Mouse (Mus musculus): Measurements from ENCODE around the gene Sv2b.
"Not testable (repeated sequence)": the region's sequence is repeated elsewhere in the genome, so short reads cannot be mapped to it uniquely, and the experiment has no call there.

Gene Sv2b

DNA sequence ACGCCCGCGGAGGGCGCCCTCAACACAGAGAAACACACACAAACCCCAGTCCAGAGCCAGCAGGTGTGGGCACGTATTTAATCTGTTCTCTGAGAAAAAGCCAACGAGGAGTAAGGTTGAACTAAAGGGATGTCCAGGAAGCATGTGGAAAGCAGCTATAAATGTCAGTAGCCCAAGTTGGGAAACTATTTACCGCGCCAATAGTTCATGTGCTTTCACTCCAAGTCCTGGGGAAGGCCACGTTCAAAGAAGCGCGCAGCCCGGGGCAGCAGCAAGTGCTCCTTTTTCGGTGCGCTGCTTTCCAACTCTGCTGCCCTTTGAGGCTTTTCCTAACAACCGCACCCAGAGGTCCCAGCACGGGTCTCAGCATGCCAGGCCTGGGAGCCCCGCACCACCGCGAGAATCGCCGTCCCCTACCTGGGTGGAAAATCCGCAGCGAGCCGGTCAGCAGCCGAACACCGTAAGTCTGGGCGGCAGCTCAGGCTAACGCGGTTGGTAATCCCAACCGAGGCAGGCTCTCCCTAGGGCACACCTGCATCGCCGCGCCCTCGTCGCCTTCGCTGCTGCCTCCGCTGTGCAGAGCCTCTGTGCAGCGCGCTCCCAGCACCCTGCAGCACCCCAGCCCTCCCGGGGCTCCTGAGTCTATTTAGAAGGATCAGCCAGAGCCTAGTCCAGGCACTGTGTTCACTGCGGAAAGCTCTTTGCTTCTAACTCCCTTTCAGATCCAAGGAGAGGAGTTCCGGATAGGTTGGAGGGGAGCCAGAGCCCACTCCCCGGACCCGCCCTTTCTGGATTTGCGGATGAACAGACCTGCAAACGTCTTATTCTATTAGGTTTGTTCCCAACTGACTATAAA is at the start of gene Sv2b:
Gene Sv2b, minus strand, starts transcription at position 806 of the 856 bp plus-strand sequence.
- no peak for DNase-seq

DNA sequence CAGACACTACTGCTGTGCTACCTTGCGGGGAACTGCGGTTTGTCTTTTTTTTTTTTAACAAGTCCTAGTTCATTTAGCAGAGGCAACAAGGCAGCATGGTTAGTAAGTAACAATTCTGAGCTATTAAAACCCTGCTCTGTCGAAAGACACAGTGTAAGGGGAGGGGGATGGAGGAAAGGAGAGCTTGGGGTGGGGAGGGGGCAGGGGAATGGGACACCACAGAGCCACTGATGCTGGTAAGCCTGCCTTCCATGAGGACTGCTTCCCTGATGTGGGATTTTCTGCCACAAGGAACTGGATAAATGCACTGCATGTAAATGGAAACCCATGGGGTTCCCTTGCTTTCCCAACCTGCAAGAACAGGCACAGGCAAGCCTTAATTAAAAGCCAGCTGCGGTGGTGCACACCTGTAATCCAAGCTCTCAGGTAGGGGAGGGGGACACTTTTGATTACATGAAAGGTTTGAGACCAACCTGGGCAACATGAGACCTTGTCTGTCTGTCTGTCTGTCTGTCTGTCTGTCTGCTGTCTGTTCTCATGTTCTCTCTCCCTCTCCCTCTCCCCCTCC is 49.3 kb upstream of the Sv2b start:
- no peak for DNase-seq

DNA sequence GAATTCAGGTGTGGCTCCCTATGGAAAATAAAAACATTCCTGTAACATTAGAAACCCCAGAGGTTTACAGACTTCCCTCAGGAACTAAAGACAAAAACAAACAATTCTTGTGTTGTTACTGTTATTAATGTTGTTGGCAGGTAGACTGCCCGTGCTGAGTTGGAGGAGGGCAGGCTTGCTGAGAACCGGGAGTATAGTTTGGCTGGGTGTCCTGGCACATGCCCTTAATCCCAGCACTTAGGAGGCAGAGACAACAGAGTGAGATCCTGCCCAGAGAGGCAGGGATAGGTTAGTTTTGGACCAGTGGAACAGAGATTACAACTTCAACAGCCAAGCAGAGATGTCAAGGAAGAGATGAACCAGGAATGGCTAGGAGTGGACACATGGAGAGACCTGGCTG is 46.5 kb upstream of the Sv2b start:
- no peak for DNase-seq

DNA sequence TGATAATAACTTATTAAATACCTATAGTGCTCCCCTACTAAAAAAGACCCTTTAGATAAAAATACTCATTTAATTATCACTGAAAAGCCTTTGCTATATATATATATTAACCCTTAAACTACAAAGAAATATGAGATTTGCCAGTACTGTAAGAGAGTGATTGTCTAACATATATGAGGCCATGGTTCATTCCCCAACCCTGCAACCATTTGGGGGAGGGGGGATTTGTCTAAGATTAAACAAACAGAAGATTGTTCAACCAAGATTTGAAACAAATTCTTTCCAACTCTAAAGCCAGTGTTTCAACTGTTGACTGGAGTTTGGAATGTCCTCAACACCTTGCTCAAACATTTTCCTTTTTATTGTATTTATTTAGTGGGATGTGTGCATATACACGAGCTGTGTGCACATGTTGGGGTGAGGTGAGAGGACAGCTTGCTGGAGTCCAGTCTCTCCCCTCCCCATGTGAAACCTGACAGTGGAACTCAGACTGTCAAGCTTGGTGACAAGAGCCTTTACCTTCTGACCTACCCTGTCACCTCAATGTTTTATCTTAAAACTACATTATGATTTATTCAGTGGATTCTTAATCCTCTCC is 43.8 kb upstream of the Sv2b start:
- DNase-seq = no peak

DNA sequence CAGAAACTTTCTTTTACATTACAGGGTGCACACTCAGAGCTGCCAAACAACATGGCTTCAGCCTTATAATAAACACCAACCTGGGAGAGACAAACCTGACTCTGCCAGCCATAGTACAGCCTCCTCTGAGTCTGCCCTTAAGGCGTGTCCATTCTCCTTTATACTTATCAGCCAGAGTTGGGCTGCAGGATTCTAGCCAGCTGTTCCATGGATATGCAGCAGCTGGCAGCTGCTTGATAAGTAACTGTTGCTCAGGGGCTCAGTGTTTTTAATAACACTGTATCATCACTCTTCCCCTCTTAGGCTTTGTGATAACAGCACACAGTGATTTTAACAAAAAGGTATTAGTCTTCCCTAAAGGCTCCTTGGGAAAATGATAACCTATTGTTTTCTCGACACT is 41.1 kb upstream of the Sv2b start:
- DNase-seq = no peak

DNA sequence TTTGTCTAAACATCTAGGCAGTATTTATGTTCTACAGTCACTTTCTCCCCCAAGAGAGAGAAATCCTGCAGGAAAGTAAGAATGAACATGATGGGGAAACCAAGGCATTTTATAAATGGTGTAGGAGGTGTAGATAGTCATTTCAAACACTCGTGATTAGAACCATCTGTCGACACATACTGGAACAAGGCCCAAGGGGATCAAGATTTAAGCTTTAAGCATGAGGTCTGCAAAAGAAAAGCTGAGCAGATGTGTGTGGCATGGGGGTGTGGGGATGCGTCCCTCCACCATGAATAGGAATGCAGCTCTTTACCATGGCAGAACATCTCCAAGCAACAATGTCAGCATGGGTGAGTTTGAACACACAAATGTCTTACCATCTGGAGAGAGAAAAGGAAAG is 23.2 kb upstream of the Sv2b start:
- DNase-seq = no peak

DNA sequence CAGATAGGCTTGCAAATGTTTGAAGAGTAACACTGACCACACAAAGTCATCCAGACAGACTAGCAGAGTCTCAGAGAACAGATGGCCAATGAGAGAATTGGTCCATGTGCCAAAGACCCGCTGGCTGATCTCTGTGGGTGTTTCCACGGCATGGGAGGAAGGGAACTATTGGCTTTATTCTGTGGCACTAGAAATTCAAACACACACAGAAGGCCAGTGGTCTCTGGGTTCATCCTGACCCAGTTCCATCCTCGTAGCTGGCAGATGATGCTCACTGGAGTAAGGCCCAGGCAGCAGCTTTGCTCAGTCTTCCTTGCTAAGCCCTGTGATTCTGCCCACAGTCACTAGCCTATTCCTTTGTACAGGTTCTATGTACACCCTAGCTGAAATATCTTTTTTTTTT is 20.7 kb upstream of the Sv2b start:
- DNase-seq = no peak

DNA sequence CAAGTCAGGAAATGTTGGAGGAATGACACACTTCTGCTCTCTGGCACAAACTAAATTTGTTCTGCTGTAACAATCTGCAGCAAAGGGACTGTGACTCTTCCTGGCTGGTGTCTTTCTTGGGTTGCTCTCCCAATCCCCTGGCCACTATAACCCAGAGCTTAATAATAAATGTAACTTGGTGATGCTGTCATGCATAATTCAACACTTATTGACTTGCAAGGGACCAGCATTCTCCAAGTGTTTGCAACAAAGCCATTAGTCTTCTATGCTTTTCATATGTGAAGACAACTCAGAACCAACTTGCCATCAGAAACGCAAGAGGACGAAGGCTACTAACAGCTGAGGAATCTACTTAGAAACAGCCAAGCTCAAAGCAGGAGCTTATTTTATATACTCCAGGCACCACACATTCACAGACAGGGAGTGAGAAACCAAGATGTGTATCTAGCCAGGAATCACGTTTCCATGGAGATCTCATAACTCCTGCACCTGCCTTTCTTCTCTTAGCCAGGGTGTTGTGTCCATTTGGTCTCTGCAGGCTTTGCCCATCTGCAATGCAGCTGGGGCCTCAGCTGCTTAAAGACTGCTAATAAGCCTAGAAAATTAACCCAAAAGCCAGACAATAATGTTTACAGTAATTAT is 19.8 kb upstream of the Sv2b start:
- DNase-seq = no peak

DNA sequence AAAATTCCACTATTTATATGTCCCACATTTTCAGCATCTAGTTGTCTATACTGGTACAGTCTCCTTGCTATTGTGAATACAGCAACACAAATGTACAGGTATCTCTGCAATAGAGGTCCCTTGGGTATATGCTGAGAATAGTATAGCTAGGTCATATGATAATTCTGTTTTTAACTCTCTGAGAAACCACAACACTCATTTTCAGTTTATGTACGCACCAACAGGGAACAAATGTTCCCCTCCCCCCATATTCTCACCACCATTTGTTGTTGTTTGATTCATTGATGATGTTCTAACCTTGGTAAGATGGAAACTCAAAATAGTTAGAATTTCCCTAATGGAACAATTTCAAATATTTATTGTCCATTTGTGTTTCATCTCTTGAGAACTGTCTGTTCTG is 16.2 kb upstream of the Sv2b start:
- no peak for DNase-seq

DNA sequence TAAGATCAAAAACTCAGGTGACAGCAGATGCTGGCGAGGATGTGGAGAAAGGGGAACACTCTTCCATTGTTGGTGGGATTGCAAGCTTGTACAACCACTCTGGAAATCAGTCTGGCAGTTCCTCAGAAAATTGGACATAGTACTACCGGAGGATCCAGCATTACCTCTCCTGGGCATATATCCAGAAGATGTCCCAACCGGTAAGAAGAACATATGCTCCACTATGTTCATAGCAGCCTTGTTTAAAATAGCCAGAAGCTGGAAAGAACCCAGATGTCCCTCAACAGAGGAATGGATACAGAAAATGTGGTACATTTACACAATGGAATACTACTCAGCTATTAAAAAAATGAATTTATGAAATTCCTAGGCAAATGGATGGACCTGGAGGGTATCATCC is 13.7 kb upstream of the Sv2b start:
- not testable (repeated sequence) for DNase-seq

DNA sequence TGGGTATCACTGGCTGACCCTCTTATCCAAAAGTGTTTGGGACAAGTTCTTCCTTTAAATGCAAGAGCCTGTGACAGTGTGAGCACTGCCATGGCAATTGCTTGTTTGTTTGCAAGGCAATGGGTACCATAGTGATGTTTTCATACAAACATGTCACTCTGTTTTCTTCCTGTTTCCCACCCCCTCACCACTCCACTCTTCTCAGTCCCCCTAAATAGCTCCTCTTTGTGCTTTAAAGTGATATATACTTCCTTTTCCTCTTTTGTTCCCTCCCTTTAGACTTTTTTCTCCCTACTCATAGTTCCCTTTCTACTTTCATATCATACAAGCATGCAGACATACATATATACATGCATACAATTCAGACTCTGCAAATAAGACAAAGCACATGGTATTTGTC is 10.9 kb upstream of the Sv2b start:
- no peak for DNase-seq

DNA sequence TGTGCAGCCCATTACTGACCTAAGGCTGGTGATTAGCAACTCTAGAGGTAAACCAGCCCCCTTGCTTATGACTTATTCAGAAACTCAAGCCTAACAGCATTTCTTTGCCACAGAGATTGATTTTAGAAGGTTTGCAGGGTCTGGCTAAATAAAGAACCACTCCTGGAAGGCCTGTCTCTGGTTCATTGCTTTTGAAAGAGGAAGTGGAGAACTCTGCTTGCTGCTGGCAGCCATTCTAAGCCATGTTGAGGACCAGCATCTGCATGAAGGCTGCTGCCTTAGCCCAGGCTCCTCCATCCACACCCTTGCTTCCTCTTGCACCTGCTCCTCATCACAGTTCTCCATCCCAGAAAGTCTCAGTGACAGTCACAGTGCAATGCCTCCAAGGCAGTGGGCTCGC is 9.3 kb upstream of the Sv2b start:
- DNase-seq = no peak

DNA sequence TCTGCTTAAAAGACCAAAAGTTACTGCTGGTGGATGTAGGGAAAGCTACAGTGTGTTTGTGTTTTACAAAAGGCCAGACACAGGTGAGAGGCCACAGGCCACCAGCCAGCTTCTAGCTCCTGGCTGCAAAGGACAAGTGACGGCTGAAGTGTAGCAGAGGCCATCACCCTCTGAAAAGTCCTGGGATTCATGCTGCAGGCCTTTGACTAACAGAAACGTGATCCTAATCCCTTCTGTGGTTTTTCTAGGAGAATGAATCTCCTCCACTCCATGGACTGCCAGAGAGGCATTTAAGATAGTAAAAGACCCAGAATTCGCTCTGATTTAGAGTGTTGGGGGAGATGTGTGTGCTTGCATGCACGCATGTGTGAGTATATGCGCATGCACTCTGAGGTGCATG is 5.8 kb upstream of the Sv2b start:
- DNase-seq = no peak

DNA sequence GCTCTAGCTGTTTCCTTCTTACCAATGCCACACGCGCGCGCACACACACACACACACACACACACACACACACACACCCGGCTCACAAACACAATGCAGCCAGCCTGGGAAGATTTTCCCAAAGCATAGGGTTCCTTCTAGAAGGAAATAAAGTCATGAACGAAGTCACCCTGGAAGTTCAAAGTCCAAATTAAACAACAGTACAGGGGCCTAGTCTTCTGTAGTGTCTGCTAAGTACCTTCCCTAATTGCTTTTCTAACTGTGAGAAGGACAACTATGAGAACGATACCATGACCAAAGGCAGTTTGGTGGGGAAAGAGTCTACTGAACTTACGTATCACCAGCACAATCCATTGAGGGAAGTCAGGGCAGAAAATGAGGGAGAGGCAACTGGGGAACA is 508 bp upstream of the Sv2b start:
- no peak for DNase-seq

DNA sequence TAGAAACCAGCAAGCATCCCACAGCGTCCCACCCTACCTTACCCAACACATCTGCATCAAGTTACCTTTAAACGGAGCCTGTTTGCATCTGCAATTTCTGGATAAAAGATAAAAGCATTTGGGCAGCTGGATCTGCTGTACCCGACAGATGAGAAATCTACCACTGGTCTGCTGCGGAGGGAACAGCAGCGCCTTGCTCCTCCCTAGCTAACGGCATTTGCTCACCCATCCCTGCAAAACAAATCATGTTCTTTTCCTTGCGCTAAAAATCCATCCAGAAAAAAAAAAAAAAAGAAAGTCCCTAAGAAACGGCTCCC is 964 bp downstream of the Sv2b start:
- DNase-seq = no peak

DNA sequence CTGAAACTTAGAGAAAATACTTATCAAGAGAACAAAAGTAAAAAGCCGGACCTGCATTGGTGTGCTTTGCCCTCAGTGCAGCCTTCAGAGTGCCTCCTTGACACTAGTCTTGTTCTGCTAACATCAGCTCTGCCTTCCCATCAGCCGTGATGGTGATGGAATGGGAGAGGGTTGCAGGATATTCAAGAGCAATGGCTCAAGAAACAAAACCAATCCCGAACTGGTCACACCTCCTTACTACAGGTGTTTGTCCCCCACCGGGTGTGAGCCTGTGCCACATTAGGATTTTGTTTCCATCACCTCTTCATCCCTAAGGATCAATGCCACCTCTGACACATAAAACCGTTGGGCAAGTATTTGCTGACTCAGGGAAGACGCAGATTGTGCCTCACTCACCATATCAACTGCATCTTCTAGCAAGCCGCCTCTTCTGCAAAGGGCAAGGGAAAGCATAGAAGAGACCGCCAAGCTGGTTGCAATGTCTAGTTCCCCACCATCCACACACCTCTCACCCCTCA is 1.4 kb downstream of the Sv2b start:
- no peak for DNase-seq

DNA sequence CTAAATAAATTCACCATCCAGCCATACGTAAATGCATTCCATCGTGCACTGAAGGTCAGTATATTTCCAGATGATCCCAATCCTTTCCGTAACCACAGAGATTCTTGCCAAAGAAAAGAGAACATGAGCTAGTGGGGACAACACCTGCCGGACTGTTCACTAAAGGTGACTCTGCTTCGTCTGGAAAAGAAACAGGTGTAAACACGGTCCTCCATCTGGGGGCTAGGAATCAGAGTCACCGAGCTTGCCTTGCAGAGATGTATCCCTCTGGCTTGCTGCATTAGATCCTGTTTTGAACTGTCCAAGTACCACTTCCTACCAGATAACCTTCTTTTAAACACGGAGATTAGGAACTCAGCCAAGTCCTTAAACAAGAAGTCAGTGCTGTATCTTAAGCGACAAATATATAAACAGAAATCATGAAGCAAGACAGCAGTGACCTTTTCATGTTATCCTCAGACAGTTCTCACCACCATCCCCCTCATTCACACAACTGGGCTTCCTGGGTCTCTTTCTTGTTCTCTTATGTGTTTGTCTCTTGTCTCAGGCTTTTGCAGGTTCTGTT is 3.1 kb downstream of the Sv2b start:
- no peak for DNase-seq

DNA sequence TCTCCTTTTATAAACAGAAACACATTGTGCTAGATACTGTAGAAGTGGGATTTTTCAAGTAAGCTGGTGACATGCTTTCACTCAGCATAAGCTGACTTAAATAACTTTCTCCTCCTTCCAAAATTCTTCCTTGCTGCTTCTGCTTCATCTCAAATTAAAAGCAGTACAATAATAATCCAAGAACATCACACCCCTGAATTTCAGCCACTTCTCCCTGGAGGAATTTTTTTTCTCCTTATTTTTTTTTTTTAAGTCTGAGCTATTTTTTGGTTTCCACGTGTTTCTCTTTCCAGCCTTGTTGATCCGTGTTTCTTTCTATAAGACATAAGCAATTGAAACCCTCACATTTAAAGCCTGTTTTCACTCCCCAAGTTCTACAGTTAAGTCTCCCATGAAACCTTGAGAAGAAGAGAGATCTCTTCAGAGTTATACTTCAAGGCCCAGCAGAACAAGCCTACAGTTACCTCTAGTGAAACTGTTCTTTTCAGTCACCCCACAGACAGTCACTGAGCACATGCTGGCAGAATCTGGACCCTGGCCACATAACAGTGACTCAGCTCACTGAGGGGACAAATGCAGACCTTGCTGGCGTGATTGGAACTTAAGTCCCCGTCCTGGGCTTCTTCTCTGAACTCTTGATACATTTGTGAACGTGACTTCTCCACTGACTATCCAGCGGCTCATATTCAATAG is 6.4 kb downstream of the Sv2b start:
- no peak for DNase-seq

DNA sequence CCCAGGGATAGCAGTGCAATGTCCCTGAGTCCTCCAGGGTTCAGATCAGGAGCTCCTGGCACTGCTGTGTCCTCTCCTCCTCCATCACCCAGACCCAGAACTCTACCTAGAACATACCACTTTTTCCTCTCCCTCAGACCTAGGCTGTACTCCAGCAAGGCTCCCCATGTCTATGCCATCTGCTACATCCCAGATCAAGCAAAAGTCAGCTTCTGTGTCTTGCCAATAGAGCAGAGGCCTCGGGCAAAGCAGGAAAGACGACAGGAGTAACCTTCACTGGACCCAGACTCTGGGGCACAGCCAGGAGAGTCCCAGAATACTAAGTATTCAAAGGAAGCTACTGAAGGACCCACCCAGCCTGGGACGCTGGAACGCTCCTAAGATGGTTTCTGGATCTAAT is 9.8 kb downstream of the Sv2b start:
- no peak for DNase-seq

DNA sequence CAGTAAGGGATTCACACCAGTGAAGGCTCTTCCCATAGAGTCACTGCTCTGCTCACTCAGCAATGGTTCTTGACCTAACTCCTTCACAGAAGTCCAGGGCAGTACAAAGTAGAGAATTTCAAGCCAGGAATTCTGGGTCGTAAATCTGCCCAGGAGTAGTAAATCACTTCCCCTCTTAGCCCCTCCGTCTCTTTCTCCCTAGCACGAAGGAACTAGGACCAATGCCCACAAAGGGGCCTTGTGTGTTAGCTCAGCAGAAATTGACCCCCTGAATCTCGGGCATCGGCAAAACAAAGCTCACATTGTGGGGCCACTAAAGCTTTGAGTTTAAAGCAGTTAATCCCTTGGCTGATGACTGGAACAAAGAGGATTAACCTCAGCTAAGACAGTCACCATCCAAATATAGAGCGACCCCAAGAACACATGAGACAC is 12.4 kb downstream of the Sv2b start:
- DNase-seq = no peak

DNA sequence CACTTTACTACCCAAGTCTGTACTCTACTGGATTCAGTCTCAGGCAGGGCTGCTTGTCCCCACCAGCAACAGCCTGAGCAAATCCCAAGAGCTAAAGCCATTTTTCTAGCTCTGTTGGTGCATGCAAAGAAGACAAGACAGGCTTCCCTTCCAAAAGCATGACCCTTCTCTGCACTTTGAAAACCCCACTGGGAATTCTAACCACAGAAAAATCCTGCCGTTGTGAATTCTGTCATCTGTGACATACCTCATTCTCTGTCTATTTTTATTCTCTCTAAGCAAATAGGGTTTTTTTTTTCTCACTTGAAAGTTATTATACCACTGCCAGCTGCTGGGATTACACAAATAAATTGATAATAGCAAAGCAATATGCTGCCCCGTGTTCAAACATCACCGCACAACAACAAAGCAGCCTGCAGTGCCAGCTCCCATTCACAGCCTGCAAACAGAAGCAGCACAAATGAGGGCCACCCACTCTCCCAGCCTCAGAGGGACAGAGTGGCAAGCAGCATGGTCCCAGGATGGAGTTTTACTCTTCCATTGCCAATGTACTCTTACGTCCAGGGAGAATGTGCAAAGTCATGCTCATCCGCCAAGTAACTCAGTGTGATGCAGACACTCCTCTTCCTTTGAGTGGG is 13.7 kb downstream of the Sv2b start:
- peak; percentile 10 for DNase-seq

DNA sequence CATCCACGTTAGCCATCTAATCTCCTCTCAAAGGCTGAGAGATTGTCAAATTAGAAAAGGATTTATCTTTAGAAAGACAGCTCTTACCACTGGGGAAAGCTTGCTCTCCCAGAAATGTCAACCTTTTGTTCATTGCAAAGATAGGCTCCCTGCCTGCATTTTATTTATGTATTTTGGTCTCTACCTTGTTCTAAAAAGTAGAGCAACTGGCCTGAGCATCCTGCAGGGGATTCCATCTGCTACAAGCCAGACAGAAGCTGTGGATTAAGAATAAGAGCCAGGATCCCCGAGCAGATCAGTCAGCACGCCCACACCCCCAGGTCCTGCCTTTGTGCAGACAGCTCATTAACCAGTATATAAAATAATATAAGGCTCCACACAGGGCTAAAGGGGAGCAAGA is 16.8 kb downstream of the Sv2b start:
- no peak for DNase-seq

Data from kidney, adult 9 months (tissue).